Mouse (Mus musculus): ENCODE data around the gene Olfr794.

Olfr794 gene

DNA sequence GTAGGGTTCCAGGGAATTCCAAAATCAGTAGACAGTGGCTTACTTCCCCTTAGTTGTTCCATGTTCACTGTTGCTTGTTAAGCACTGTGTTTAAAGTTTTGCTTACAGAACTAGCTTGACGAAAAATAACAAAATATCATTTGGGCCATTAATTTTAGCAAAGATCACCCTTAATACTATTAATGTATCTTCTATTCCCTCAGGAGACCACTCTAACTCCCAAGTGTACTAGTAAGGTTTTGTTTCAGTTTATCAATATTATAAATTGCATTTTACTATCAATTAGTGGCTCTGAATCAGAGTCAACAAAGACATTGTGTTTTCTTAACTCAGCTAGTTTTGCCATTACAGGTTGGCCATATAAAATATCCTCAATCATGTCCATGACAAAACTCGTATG lies at the start of gene Olfr794:
TSS of gene Olfr794 (plus strand) at position 301 of the 400 bp plus-strand sequence.
- no peak for DNase-seq (ENCODE audit: extremely low read depth, insufficient read length, low spot score)

DNA sequence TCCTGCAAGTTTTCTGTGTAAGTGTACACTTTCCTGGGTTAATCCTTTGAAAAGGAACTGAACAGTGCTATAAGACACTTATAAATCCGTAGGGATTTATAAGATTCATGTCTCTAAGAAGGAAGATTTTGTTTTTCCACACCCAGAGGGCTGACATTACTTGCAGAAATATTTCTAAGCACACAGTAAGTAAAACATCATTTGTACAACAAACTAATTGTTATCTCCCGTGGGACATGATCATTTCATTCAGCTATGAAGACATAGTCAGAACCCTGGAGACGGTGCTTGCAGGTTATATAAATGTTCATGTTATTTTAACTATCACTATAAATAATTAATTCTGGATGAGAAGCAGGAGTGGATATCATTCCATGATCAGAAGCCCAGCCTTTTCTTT lies 46.0 kb upstream of the Olfr794 start, which contains the start of gene Olfr791:
TSS of gene Olfr791 (plus strand) at position 301 of the 400 bp plus-strand sequence.
- no peak for DNase-seq (ENCODE audit: extremely low read depth, insufficient read length, low spot score)

DNA sequence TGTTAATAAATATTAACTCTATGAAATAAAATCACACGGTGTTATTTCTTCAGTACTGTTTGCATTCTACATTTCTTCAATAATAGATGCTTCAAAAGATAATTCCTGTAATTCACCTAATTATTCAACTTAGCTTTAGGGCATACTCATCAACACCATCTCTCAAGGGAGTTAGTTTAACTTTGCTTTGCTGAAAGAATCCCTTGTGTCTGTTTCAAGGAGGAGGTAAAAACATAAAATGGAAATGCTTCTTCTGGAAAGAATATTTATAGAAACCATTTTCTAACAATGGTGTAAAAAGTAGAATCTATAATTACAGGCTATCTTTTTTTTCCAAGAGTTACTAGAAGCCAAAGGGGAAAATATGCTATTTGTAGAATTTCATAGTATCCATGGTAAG lies 28.6 kb upstream of the Olfr794 start, which contains the start of gene Olfr792:
TSS of gene Olfr792 (plus strand) at position 301 of the 400 bp plus-strand sequence.
- no peak for DNase-seq (ENCODE audit: extremely low read depth, insufficient read length, low spot score)

DNA sequence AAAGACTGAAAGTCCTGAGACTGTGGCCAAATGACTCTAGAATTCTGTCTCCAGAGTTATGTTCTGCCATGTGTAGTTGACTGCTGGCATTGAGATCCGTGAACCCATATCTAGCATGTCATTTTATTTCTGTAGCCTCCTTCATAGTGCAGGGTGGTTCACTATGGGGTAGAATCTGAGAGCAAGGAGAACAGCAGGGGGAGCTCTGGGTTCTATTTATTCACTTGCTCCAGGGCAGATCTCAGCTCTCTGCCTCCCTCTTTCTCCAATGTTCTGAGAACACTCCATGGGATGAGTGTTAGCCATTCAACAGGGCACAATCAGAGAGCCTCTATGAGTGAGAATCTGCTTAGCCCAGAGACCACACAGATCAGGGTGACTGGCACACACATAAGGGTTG lies 18.1 kb upstream of the Olfr794 start:
- DNase-seq (ENCODE audit: extremely low read depth, insufficient read length, low spot score) = no peak

DNA sequence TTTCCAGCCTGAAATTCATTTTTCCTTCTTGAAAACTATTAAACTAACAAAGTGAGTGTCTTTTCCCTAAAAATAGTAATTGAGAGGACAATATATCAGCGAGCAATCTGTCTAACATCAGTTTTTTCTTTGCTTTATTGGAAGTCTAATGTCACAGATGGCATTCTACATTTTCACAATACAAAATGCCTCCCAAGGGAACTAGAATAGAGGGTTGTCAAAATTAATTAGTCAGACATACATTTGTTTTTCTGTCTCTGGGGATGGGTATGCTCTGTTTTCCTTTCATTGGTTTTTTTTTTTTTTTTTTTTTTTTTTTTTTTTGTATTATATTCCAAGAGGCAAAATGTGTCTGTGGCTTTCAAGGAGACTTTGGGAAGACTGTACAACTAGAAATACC lies 9.6 kb downstream of the Olfr794 start:
- DNase-seq (ENCODE audit: extremely low read depth, insufficient read length, low spot score) = no peak

DNA sequence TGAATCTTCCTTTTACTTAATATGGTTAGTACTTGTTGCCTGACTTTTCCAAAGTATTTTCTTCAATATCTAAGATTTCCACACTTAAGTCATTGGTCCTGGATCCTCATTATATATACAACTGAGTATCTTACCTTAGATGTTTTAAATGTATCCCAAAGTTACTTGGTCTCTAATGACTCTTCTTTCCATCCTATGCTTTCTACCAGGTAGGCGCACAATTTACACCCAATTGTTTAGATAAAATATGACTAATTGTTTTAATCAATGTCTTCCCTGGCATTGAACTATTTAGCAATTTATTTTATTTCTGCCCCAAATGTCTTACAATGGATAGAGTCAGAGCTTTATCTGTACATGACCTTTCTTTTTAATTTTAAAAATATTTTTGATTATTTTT lies 45.0 kb downstream of the Olfr794 start, which contains the start of gene Olfr796:
TSS of gene Olfr796 (minus strand) at position 101 of the 400 bp plus-strand sequence.
- DNase-seq (ENCODE audit: extremely low read depth, insufficient read length, low spot score) = no peak

DNA sequence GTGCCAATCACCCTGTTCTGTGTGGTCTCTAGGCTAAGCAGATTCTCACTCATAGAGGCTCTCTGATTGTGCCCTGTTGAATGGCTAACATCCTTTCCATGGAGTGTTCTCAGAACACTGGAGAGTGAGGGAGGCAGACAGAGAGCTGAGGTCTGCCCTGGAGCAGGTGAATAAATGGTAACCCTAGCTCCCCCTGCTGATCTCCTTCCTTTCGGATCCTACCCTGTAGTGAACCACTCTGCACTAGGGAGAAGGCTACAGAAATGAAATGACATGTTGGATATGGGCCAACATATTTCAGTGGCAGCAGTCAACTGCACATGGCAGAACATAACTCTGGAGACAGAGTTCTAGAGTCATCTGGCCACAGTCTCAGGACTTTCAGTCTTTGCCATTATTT lies 54.3 kb downstream of the Olfr794 start:
- no peak for DNase-seq (ENCODE audit: extremely low read depth, insufficient read length, low spot score)

All from 3134 (cell line).